Mouse (Mus musculus): ENCODE results near the gene Cnp. TPM values are rescaled to one million over a fixed set of nuclear protein-coding genes. Genes with fewer than 3 reads are reported as not detected.
A peak's percentile ranks its signal among the peaks of the same experiment; 100 is the strongest.

The Cnp gene
- polyA plus RNA-seq, 1 experiment = 138 TPM

GRCm38 (mm10) chr11:100571202-100571567, 3.5 kb upstream of the Cnp start:
- DNase-seq = no peak
- WGBS = 14% methylated on average over 16 of the region's 16 CpGs
- H3K36me3 ChIP-seq (ENCODE audit: control insufficient read depth, insufficient read depth, low read length) = no peaks in the 10 kb centered on the region

GRCm38 (mm10) chr11:100574188-100574587, 516 bp upstream of the Cnp start:
- peak overlapping the region; percentile 63; the same call in 1 of the 2 replicates for H3K4me3 ChIP-seq (ENCODE audit: control insufficient read depth, insufficient read depth, low read length)
- WGBS = 51% methylated on average over 3 of the region's 3 CpGs
- peaks cover 10% of the 10 kb centered on the region for H3K36me3 ChIP-seq (ENCODE audit: control insufficient read depth, insufficient read depth, low read length)
- H3K4me1 ChIP-seq (replicated peaks; ENCODE audit: control insufficient read depth, insufficient read depth, low read length) = peaks cover 55% of the 10 kb centered on the region
- no peak for DNase-seq
- TF ChIP-seq POLR2A (IDR thresholded peaks at IDR 0.05; ENCODE audit: control insufficient read depth, extremely low read depth, insufficient read depth, low read length, poor library complexity) (no peak), CTCF (IDR thresholded peaks at IDR 0.05; ENCODE audit: borderline replicate concordance, control insufficient read depth, extremely low read depth, insufficient read depth, low read length, poor library complexity) (no peak)
- no peaks in the 10 kb centered on the region for H3K27me3 ChIP-seq (ENCODE audit: control insufficient read depth, insufficient read depth, low read length)
- H3K27ac ChIP-seq (ENCODE audit: control insufficient read depth, insufficient read depth, low read length) = peak overlapping the region; percentile 92

More at GRCm38 (mm10) chr11:100571202-100571567, 3.5 kb upstream of the Cnp start:
- H3K4me1 ChIP-seq (replicated peaks; ENCODE audit: control insufficient read depth, insufficient read depth, low read length) = peaks cover 30% of the 10 kb centered on the region
- peak overlapping the region; percentile 32 for H3K4me3 ChIP-seq (ENCODE audit: control insufficient read depth, insufficient read depth, low read length)
- no peak overlapping the region for H3K27ac ChIP-seq (ENCODE audit: control insufficient read depth, insufficient read depth, low read length)
- H3K27me3 ChIP-seq (ENCODE audit: control insufficient read depth, insufficient read depth, low read length) = no peaks in the 10 kb centered on the region
- TF ChIP-seq CTCF (IDR thresholded peaks at IDR 0.05; ENCODE audit: borderline replicate concordance, control insufficient read depth, extremely low read depth, insufficient read depth, low read length, poor library complexity) = no peak
- TF ChIP-seq POLR2A (IDR thresholded peaks at IDR 0.05; ENCODE audit: control insufficient read depth, extremely low read depth, insufficient read depth, low read length, poor library complexity) = no peak

- Histone ChIP-seq H3K4me3 (ENCODE audit: control insufficient read depth, insufficient read depth, low read length) (peak overlapping the region; percentile 63), H3K4me1 (replicated peaks; ENCODE audit: control insufficient read depth, insufficient read depth, low read length) (peaks cover 66% of the 10 kb centered on the region), H3K36me3 (ENCODE audit: control insufficient read depth, insufficient read depth, low read length) (peaks cover 17% of the 10 kb centered on the region), H3K27me3 (ENCODE audit: control insufficient read depth, insufficient read depth, low read length) (no peaks in the 10 kb centered on the region), H3K27ac (ENCODE audit: control insufficient read depth, insufficient read depth, low read length) (peak overlapping the region; percentile 94)
- TF ChIP-seq POLR2A (IDR thresholded peaks at IDR 0.05; ENCODE audit: control insufficient read depth, extremely low read depth, insufficient read depth, low read length, poor library complexity) = no peak
- TF ChIP-seq CTCF (IDR thresholded peaks at IDR 0.05; ENCODE audit: borderline replicate concordance, control insufficient read depth, extremely low read depth, insufficient read depth, low read length, poor library complexity) = no peak
- 23% methylated on average over 2 of the region's 2 CpGs for WGBS
- no peak for DNase-seq
Measured at GRCm38 (mm10) chr11:100575484-100575855, 766 bp downstream of the Cnp start.

GRCm38 (mm10) chr11:100576256-100576655, 1.6 kb downstream of the Cnp start:
- Histone ChIP-seq H3K27me3 (ENCODE audit: control insufficient read depth, insufficient read depth, low read length) (no peaks in the 10 kb centered on the region), H3K27ac (ENCODE audit: control insufficient read depth, insufficient read depth, low read length) (peak overlapping the region; percentile 94), H3K36me3 (ENCODE audit: control insufficient read depth, insufficient read depth, low read length) (peaks cover 25% of the 10 kb centered on the region), H3K4me3 (ENCODE audit: control insufficient read depth, insufficient read depth, low read length) (peak overlapping the region; percentile 63), H3K4me1 (replicated peaks; ENCODE audit: control insufficient read depth, insufficient read depth, low read length) (peaks cover 64% of the 10 kb centered on the region)
- TF ChIP-seq POLR2A (IDR thresholded peaks at IDR 0.05; ENCODE audit: control insufficient read depth, extremely low read depth, insufficient read depth, low read length, poor library complexity) (no peak), CTCF (IDR thresholded peaks at IDR 0.05; ENCODE audit: borderline replicate concordance, control insufficient read depth, extremely low read depth, insufficient read depth, low read length, poor library complexity) (no peak)
- no peak for DNase-seq
- WGBS = 94% methylated on average over 21 of the region's 21 CpGs

GRCm38 (mm10) chr11:100577852-100578599, 3.3 kb downstream of the Cnp start:
- TF ChIP-seq POLR2A (IDR thresholded peaks at IDR 0.05; ENCODE audit: control insufficient read depth, extremely low read depth, insufficient read depth, low read length, poor library complexity) = no peak
- no peak for TF ChIP-seq CTCF (IDR thresholded peaks at IDR 0.05; ENCODE audit: borderline replicate concordance, control insufficient read depth, extremely low read depth, insufficient read depth, low read length, poor library complexity)
- peaks cover 27% of the 10 kb centered on the region for H3K36me3 ChIP-seq (ENCODE audit: control insufficient read depth, insufficient read depth, low read length)
- no peak overlapping the region for H3K4me3 ChIP-seq (ENCODE audit: control insufficient read depth, insufficient read depth, low read length)
- no peak overlapping the region for H3K27ac ChIP-seq (ENCODE audit: control insufficient read depth, insufficient read depth, low read length)
- H3K27me3 ChIP-seq (ENCODE audit: control insufficient read depth, insufficient read depth, low read length) = no peaks in the 10 kb centered on the region
- 78% methylated on average over 8 of the region's 8 CpGs for WGBS
- no peak for DNase-seq
- H3K4me1 ChIP-seq (replicated peaks; ENCODE audit: control insufficient read depth, insufficient read depth, low read length) = peaks cover 75% of the 10 kb centered on the region

- H3K36me3 ChIP-seq (ENCODE audit: control insufficient read depth, insufficient read depth, low read length) = peaks cover 39% of the 10 kb centered on the region
- TF ChIP-seq CTCF (IDR thresholded peaks at IDR 0.05; ENCODE audit: borderline replicate concordance, control insufficient read depth, extremely low read depth, insufficient read depth, low read length, poor library complexity) (no peak), POLR2A (IDR thresholded peaks at IDR 0.05; ENCODE audit: control insufficient read depth, extremely low read depth, insufficient read depth, low read length, poor library complexity) (no peak)
- H3K4me1 ChIP-seq (replicated peaks; ENCODE audit: control insufficient read depth, insufficient read depth, low read length) = peaks cover 85% of the 10 kb centered on the region
- DNase-seq = no peak
- peak overlapping the region; percentile 58 for H3K27ac ChIP-seq (ENCODE audit: control insufficient read depth, insufficient read depth, low read length)
- WGBS = 84% methylated on average over 9 of the region's 9 CpGs
- H3K27me3 ChIP-seq (ENCODE audit: control insufficient read depth, insufficient read depth, low read length) = no peaks in the 10 kb centered on the region
- no peak overlapping the region for H3K4me3 ChIP-seq (ENCODE audit: control insufficient read depth, insufficient read depth, low read length)
Measured at GRCm38 (mm10) chr11:100579116-100579799, 4.6 kb downstream of the Cnp start.
